21 mouse cellular contexts compared by ENCODE assay signal in genomic region chr8:85785506-85785905, GRCm38 (mm10). TPM values are rescaled to one million over a fixed set of nuclear protein-coding genes. Genes with fewer than 3 reads are reported as not detected.
A peak's percentile ranks its signal among the peaks of the same experiment; 100 is the strongest.
DNase-seq lines count a peak whose midpoint lies in the region; TF ChIP-seq lines count a peak whose summit lies in the region.
"Had no signal": no experiment of that assay in that cellular context is flagged by ENCODE, and none has a peak within 500 bp of the region (broad histone marks: within the 10 kb centered on the region; RNA-seq: fewer than 3 reads in every experiment).

No protein-coding gene starts in this region.

- H3K27ac ChIP-seq in layer of hippocampus, adult 2 months, result peak overlapping the region; percentile 61
- H3K27ac ChIP-seq: embryonic facial prominence, embryonic 12.5 days; forebrain, embryonic 12.5 days; forebrain, embryonic 15.5 days; gastrocnemius, adult 2 months; hindbrain, embryonic 10.5 days; hindbrain, embryonic 13.5 days had no signal

- no peak for TF ChIP-seq CTCF in layer of hippocampus, adult 2 months (conservative IDR thresholded peaks at IDR 0.05)

- no peak for DNase-seq in layer of hippocampus, adult 2 months (ENCODE audit: low spot score in 2 of 2)
- no peak for DNase-seq in layer of hippocampus, postnatal 36 days
- DNase-seq in right cerebral cortex, adult 18-20 months, result peak; percentile 6
- no peak for DNase-seq in right cerebral cortex, postnatal 14 days
- DNase-seq in telencephalon, adult 2 months (ENCODE audit: low read depth, low spot score), result peak; percentile 31
- DNase-seq in urinary bladder, postnatal 10 days (ENCODE audit: low spot score), result no peak
- DNase-seq: adrenal gland, adult 8-10 months; adrenal gland, postnatal 25 days; cerebellum, adult 18-20 months; cerebellum, adult 9-10 months; cerebellum, postnatal 14 days; gastrocnemius, adult 2 months; gastrocnemius, postnatal 14 days; heart, adult 11 months; heart, postnatal 36 days had no signal

- no peak overlapping the region for H3K4me3 ChIP-seq in layer of hippocampus, adult 2 months
- H3K4me3 ChIP-seq: embryonic facial prominence, embryonic 12.5 days; erythroblast, embryonic 14.5 days; forebrain, embryonic 12.5 days; forebrain, embryonic 15.5 days; gastrocnemius, adult 2 months; hindbrain, embryonic 10.5 days; hindbrain, embryonic 13.5 days had no signal

RNA-seq across cellular contexts. Expression of gene Itfg1, which starts 55.2 kb away (rescaled TPM):
- total RNA-seq in layer of hippocampus, adult 2 months (2021), result 100 to 1,000 TPM; 152 to 156 TPM
- 100 to 1,000 TPM; 145 to 158 TPM for total RNA-seq in layer of hippocampus, postnatal 36 days (2021)

RNA-seq across cellular contexts. Expression of gene Phkb, which starts 55.3 kb away (rescaled TPM):
- total RNA-seq in layer of hippocampus, adult 2 months (2021), result 10 to 100 TPM; 40.1 to 44.0 TPM
- total RNA-seq in layer of hippocampus, postnatal 36 days (2021), result 10 to 100 TPM; 37.7 to 44.5 TPM

Comparison
In these comparisons a context has a peak if more than half of its experiments do, and no peak if none do; other contexts are left out.
1. DNase-seq: peak in right cerebral cortex, adult 18-20 months (single experiment) and telencephalon, adult 2 months (single experiment); none in layer of hippocampus, adult 2 months (0 of 2), layer of hippocampus, postnatal 36 days (0 of 2), right cerebral cortex, postnatal 14 days (single experiment) and urinary bladder, postnatal 10 days (single experiment).